23 mouse cellular contexts compared by ENCODE assay signal in the genomic region with DNA sequence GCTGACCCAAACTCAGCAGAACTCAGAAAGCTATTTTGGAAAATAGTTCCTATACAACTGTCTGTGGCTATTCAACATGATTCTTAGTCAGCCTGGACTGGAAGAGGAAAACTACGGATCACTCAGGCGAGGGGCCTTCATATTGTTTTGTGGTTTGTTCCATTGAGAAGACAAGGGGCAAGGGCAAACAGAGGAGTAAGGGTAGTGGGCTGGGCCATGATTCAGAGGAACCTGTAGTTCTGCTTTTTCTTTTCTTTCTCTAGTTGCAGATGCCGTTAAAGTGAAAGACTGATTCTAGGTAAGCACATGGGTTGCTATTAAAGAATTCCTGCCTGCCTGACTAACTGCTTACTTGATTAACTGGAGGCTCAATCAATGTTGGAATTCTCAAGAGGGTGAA.
DNase-seq lines count a peak whose midpoint lies in the region; ATAC-seq and TF ChIP-seq lines count a peak whose summit lies in the region.
"Had no signal": no experiment of that assay in that cellular context is flagged by ENCODE, and none has a peak within 500 bp of the region (broad histone marks: within the 10 kb centered on the region; RNA-seq: fewer than 3 reads in every experiment).

No protein-coding gene starts in this region.

- no peak overlapping the region for H3K9ac ChIP-seq in kidney, embryonic 15.5 days
- H3K9ac ChIP-seq in intestine, postnatal 0 days (ENCODE audit: low read depth, low read length), result no peak overlapping the region
- H3K9ac ChIP-seq: forebrain, embryonic 13.5 days; heart, embryonic 12.5 days; heart, embryonic 15.5 days; hindbrain, embryonic 14.5 days had no signal

- H3K27me3 ChIP-seq in kidney, embryonic 15.5 days, result no peaks in the 10 kb centered on the region
- H3K27me3 ChIP-seq in intestine, postnatal 0 days (replicated peaks; ENCODE audit: control insufficient read depth, insufficient read depth, low read length), result no peaks in the 10 kb centered on the region
- H3K27me3 ChIP-seq: forebrain, embryonic 13.5 days; heart, embryonic 12.5 days; heart, embryonic 15.5 days had no signal

- no peaks in the 10 kb centered on the region for H3K36me3 ChIP-seq in kidney, embryonic 15.5 days
- H3K36me3 ChIP-seq in intestine, postnatal 0 days (ENCODE audit: control insufficient read depth, insufficient read depth), result no peaks in the 10 kb centered on the region
- H3K36me3 ChIP-seq: forebrain, embryonic 10.5 days; heart, embryonic 12.5 days; heart, embryonic 15.5 days had no signal

- peak; percentile 30 to 33; a peak in 2 of 4 replicates for ATAC-seq in hematopoietic stem cell, adult 5-6 weeks (replicated peaks in 1 of 2; ENCODE audit: insufficient read depth in 1 of 2, low FRiP score in 2 of 2, low TSS enrichment in 1 of 2, low read depth in 1 of 2, poor library complexity in 2 of 2, severe bottlenecking in 2 of 2)
- no peak for ATAC-seq in kidney, embryonic 15.5 days (replicated peaks; ENCODE audit: low FRiP score)
- ATAC-seq in intestine, postnatal 0 days, result no peak
- ATAC-seq: forebrain, embryonic 13.5 days; forebrain, embryonic 16.5 days had no signal

- DNase-seq in gastrocnemius, adult 2 months, result no peak
- no peak for DNase-seq in gastrocnemius, postnatal 14 days
- DNase-seq in left cerebral cortex, adult 2 months (ENCODE audit: extremely low spot score in 1 of 2, low spot score in 2 of 2), result no peak
- no peak for DNase-seq in left cerebral cortex, postnatal 4 days
- DNase-seq: adrenal gland, adult 2 months; adrenal gland, postnatal 14 days; cerebellum, adult 11-12 months; cerebellum, adult 8-10 months; cerebellum, postnatal 10 days; cerebellum, postnatal 36 days; gastrocnemius, postnatal 25 days; heart, postnatal 10 days; heart, postnatal 36 days had no signal

- H3K27ac ChIP-seq in gastrocnemius, adult 2 months, result 0 out of 2 replicates have a peak overlapping the region, but pooled peaks have one; percentile 6
- peak overlapping the region; percentile 7; the same call in 1 of the 2 replicates for H3K27ac ChIP-seq in left cerebral cortex, adult 2 months
- peak overlapping the region; percentile 60; the same call in 1 of the 2 replicates for H3K27ac ChIP-seq in brown adipose tissue, adult 24 weeks (replicated peaks; ENCODE audit: low read depth, low read length)
- no peak overlapping the region for H3K27ac ChIP-seq in kidney, embryonic 15.5 days
- no peak overlapping the region for H3K27ac ChIP-seq in intestine, postnatal 0 days (ENCODE audit: low read depth, low read length)
- H3K27ac ChIP-seq: forebrain, embryonic 10.5 days; forebrain, embryonic 13.5 days; heart, embryonic 15.5 days; hindbrain, embryonic 14.5 days had no signal

- H3K9me3 ChIP-seq in kidney, embryonic 15.5 days (replicated peaks), result no peaks in the 10 kb centered on the region
- no peaks in the 10 kb centered on the region for H3K9me3 ChIP-seq in intestine, postnatal 0 days (ENCODE audit: control insufficient read depth)
- H3K9me3 ChIP-seq: forebrain, embryonic 10.5 days; forebrain, embryonic 13.5 days; heart, embryonic 12.5 days; heart, embryonic 15.5 days had no signal

- H3K4me1 ChIP-seq in brown adipose tissue, adult 24 weeks (ENCODE audit: control insufficient read depth, insufficient read depth, insufficient read length, low read length), result peaks cover 23% of the 10 kb centered on the region
- no peaks in the 10 kb centered on the region for H3K4me1 ChIP-seq in kidney, embryonic 15.5 days
- 0 out of 2 replicates have a peak, but pooled peaks cover 6% of the 10 kb centered on the region for H3K4me1 ChIP-seq in intestine, postnatal 0 days (replicated peaks; ENCODE audit: control insufficient read depth, insufficient read depth, low read length)
- H3K4me1 ChIP-seq: forebrain, embryonic 13.5 days had no signal

- WGBS in kidney, embryonic 15.5 days, result 77% methylated on average over 3 of the region's 3 CpGs
- 76% methylated on average over 3 of the region's 3 CpGs for WGBS in intestine, postnatal 0 days

- H3K4me3 ChIP-seq in gastrocnemius, adult 2 months, result no peak overlapping the region
- H3K4me3 ChIP-seq in left cerebral cortex, adult 2 months, result no peak overlapping the region
- H3K4me3 ChIP-seq in brown adipose tissue, adult 24 weeks (ENCODE audit: insufficient read depth, low read depth, low read length), result no peak overlapping the region
- H3K4me3 ChIP-seq in kidney, embryonic 15.5 days (replicated peaks), result no peak overlapping the region
- no peak overlapping the region for H3K4me3 ChIP-seq in intestine, postnatal 0 days (ENCODE audit: low read depth, low read length)
- H3K4me3 ChIP-seq: forebrain, embryonic 10.5 days; forebrain, embryonic 13.5 days; heart, embryonic 12.5 days; heart, embryonic 15.5 days had no signal

- H3K4me2 ChIP-seq in kidney, embryonic 15.5 days, result no peak overlapping the region
- no peak overlapping the region for H3K4me2 ChIP-seq in intestine, postnatal 0 days (replicated peaks; ENCODE audit: low read depth)
- H3K4me2 ChIP-seq: forebrain, embryonic 13.5 days; heart, embryonic 12.5 days; heart, embryonic 15.5 days; hindbrain, embryonic 14.5 days had no signal

- intact Hi-C loops in gastrocnemius, adult 2 months (cut with DNase I), result no loop called here
- intact Hi-C loops in gastrocnemius, postnatal 14 days (cut with DNase I; ENCODE audit: low total_unique reads), result loop anchor here (5.0 to 10.0 kb wide), 2 partner anchors 133 to 155 kb away; a partner anchor contains a TSS
- intact Hi-C loops in left cerebral cortex, adult 2 months (cut with DNase I), result loop anchor here (5.0 kb wide), 1 partner anchor 87 kb away; no protein-coding TSS in a partner anchor
- intact Hi-C loops in left cerebral cortex, postnatal 4 days (cut with DNase I), result loop anchor here (5.0 kb wide), 1 partner anchor 133 kb away; a partner anchor contains a TSS

- no peak for TF ChIP-seq CTCF in gastrocnemius, adult 2 months (IDR thresholded peaks at IDR 0.05)
- no peak for TF ChIP-seq CTCF in left cerebral cortex, adult 2 months (IDR thresholded peaks at IDR 0.05)
- no peak for TF ChIP-seq CTCF in intestine, postnatal 0 days (IDR thresholded peaks at IDR 0.05; ENCODE audit: low read depth)

Comparison
In these comparisons a context has a peak if more than half of its experiments do, and no peak if none do; other contexts are left out.
1. H3K27ac ChIP-seq: peak in gastrocnemius, adult 2 months (single experiment), left cerebral cortex, adult 2 months (single experiment) and brown adipose tissue, adult 24 weeks (single experiment); none in kidney, embryonic 15.5 days (single experiment) and intestine, postnatal 0 days (single experiment).
2. ATAC-seq: peak in hematopoietic stem cell, adult 5-6 weeks (2 of 2); none in kidney, embryonic 15.5 days (single experiment) and intestine, postnatal 0 days (single experiment).